Mouse (Mus musculus) heart, embryonic 12.5 days (tissue): ENCODE results near the gene Maats1. TPM values are rescaled to one million over a fixed set of nuclear protein-coding genes. Genes with fewer than 3 reads are reported as not detected.

ENCODE experiments used
- ATAC-seq: fragments of 200-750 bp; cut with Nextera tagmentation; 2 replicates; pipeline ENCODE4 v1.8.0; 2017; ENCODE audit warnings: moderate TSS enrichment, moderate library complexity; ENCODE audit not compliant: insufficient number of reproducible peaks, low FRiP score
- H3K27ac ChIP-seq: fragments of 300-500 bp; sonication (generic); 2 replicates; pipeline ENCODE4 v1.5.1; 2016; ENCODE audit warnings: mild to moderate bottlenecking, moderate library complexity; ENCODE audit not compliant: poor library complexity, severe bottlenecking
- H3K27me3 ChIP-seq: fragments of 300-500 bp; sonication (generic); replicated peaks from 2 replicates; pipeline ENCODE4 v1.6.1; 2016; ENCODE audit warnings: mild to moderate bottlenecking, moderate library complexity
- H3K36me3 ChIP-seq: fragments of 300-500 bp; sonication (generic); 2 replicates; pipeline ENCODE4 v1.6.1; 2016; ENCODE audit warnings: mild to moderate bottlenecking, moderate library complexity
- H3K4me1 ChIP-seq: fragments of 300-500 bp; sonication (generic); replicated peaks from 2 replicates; pipeline ENCODE4 v1.6.1; 2016; ENCODE audit warnings: mild to moderate bottlenecking
- H3K4me2 ChIP-seq: fragments of 300-500 bp; sonication (generic); 2 replicates; pipeline ENCODE4 v1.6.1; 2016; ENCODE audit warnings: mild to moderate bottlenecking, moderate library complexity
- H3K4me3 ChIP-seq: fragments of 300-500 bp; sonication (generic); 2 replicates; pipeline ENCODE4 v1.5.1; 2016; ENCODE audit warnings: mild to moderate bottlenecking
- H3K9ac ChIP-seq: fragments of 300-500 bp; sonication (generic); 2 replicates; pipeline ENCODE4 v1.6.1; 2016; ENCODE audit warnings: mild to moderate bottlenecking, moderate library complexity
- H3K9me3 ChIP-seq: fragments of 300-500 bp; sonication (generic); replicated peaks from 2 replicates; pipeline ENCODE4 v1.6.1; 2016; ENCODE audit warnings: mild to moderate bottlenecking, moderate library complexity
- WGBS: fragments of 180-500 bp; shearing (Covaris S2); methylation state at CpG from one replicate; pipeline ENCODE4 v1.1.7; 2016; 5-methylcytosine and 5-hydroxymethylcytosine counted together
- polyA plus RNA-seq: library from polyadenylated mRNA; unstranded; fragments of >200 nt; fragmentation: Nextera tagmentation; extraction: Ambion mirVana; gene quantifications from 2 replicates; pipeline ENCODE4 v1.2.1, GENCODE M21; 2016

The Maats1 gene
- polyA plus RNA-seq, 1 experiment from 2014 or later = not detected

DNA sequence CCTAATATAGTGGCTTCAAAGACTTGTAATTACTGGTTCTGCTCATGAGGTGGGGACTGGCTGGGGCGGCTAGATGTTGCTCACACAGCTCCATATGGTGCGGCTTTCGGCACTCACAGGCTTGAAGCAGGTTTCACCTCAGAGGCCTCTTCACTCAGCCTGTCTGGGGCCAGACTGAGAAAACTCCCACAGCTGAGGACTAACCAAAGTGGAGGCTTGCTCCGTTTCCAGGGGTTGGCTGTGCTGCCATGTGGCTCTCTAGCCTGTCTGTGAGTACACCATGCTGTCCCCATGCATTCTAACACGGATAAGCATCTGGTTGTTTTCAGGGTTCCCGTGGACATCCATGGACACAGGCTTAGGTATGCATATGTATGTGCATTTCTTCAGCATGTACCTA, 36.6 kb upstream of the Maats1 start:
- Histone ChIP-seq H3K4me1 (peaks cover 33% of the 10 kb centered on the region), H3K27me3 (no peaks in the 10 kb centered on the region), H3K9ac (no peak overlapping the region), H3K27ac (no peak overlapping the region), H3K4me2 (no peak overlapping the region), H3K36me3 (peaks cover 54% of the 10 kb centered on the region), H3K4me3 (no peak overlapping the region), H3K9me3 (no peaks in the 10 kb centered on the region)
- no peak for ATAC-seq
- 74% methylated on average over 6 of the region's 6 CpGs for WGBS

DNA sequence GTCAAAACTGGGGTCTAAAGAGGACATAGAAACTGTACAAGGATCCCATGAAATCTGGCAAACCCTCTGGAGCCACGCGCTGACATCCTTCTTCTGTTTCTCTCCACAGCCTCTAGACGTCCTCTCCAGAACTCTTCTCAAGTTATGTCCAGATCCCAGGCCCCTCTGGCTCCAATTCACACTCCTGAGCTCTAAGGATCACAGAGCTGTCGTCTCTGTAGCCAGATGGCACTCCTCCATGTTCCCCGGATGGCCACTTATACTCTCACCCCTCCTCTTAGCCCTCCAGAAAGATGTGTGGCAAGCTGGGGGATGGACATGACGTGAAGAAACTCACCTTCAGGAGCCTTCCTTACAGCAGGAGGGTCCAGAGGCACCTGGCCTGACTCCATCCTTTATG, 35.6 kb upstream of the Maats1 start:
- WGBS = 72% methylated on average over 6 of the region's 6 CpGs

GRCm38 (mm10) chr16:38376841-38377249, 34.9 kb upstream of the Maats1 start:
- no peaks in the 10 kb centered on the region for H3K27me3 ChIP-seq
- 58% methylated on average over 8 of the region's 8 CpGs for WGBS
- H3K4me3 ChIP-seq = no peak overlapping the region; the same call in 1 of the 2 replicates
- ATAC-seq = no peak; the same call in 1 of the 2 replicates
- H3K36me3 ChIP-seq = peaks cover 69% of the 10 kb centered on the region
- H3K4me1 ChIP-seq = peaks cover 47% of the 10 kb centered on the region
- no peaks in the 10 kb centered on the region for H3K9me3 ChIP-seq
- peak overlapping the region; percentile 48 for H3K4me2 ChIP-seq
- 0 out of 2 replicates have a peak overlapping the region, but pooled peaks have one; percentile 30 for H3K27ac ChIP-seq
- H3K9ac ChIP-seq = 0 out of 2 replicates have a peak overlapping the region, but pooled peaks have one; percentile 61

More for the DNA sequence above, 35.6 kb upstream of the Maats1 start:
- ATAC-seq = no peak
- H3K4me1 ChIP-seq = peaks cover 42% of the 10 kb centered on the region
- H3K27me3 ChIP-seq = no peaks in the 10 kb centered on the region
- H3K4me3 ChIP-seq = no peak overlapping the region
- peaks cover 63% of the 10 kb centered on the region for H3K36me3 ChIP-seq
- no peaks in the 10 kb centered on the region for H3K9me3 ChIP-seq
- H3K4me2 ChIP-seq = no peak overlapping the region
- no peak overlapping the region for H3K27ac ChIP-seq
- H3K9ac ChIP-seq = no peak overlapping the region

DNA sequence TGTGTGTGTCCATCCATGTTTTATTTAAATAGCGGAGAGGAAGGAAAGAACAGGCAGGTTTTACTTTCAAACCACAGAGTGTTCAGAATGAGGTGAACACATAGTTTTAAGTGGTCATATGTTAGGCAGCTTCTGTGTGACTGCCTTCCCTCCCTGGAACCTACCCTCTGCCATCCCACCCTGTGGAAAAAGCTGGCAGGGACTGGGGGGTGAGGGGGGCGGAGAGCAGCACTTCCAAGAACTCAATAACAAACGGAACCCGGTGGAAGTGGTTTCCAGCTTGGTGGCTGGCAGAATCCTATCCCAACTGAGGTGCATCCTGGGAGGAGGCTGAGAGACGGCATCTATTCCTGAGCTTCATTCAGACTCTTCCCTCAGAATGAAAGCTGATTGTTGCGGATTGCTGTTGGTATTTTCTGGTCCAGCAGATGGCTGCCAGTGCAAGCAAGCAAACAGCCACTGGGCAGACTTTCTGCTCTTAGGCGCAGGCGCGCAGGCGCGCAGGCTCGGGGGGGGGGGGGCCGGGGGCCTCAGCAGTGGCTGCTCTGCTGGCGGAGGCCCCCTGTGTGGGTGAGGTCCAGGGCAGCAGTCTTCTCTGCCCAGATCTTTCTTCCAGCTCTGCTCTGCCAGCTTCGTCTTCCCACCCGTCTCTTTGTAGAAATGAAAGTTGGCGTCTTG, 34.4 kb upstream of the Maats1 start:
- H3K4me2 ChIP-seq = peak overlapping the region; percentile 48
- H3K9me3 ChIP-seq = no peaks in the 10 kb centered on the region
- peaks cover 73% of the 10 kb centered on the region for H3K36me3 ChIP-seq
- peak; percentile 43; the same call in 1 of the 2 replicates for ATAC-seq
- peak overlapping the region; percentile 61; the same call in 1 of the 2 replicates for H3K9ac ChIP-seq
- 0 out of 2 replicates have a peak overlapping the region, but pooled peaks have one; percentile 30 for H3K27ac ChIP-seq
- 49% methylated on average over 17 of the region's 17 CpGs for WGBS
- H3K27me3 ChIP-seq = no peaks in the 10 kb centered on the region
- H3K4me1 ChIP-seq = peaks cover 53% of the 10 kb centered on the region
- no peak overlapping the region; the same call in none of the 2 replicates for H3K4me3 ChIP-seq

- peak overlapping the region; percentile 39 for H3K9ac ChIP-seq
- H3K4me2 ChIP-seq = peak overlapping the region; percentile 37
- peaks cover 64% of the 10 kb centered on the region for H3K4me1 ChIP-seq
- 0 out of 2 replicates have a peak overlapping the region, but pooled peaks have one; percentile 12 for H3K27ac ChIP-seq
- no peak for ATAC-seq
- H3K4me3 ChIP-seq = peak overlapping the region; percentile 10; the same call in 1 of the 2 replicates
- WGBS = 41% methylated on average over 7 of the region's 7 CpGs
- H3K27me3 ChIP-seq = no peaks in the 10 kb centered on the region
- no peaks in the 10 kb centered on the region for H3K9me3 ChIP-seq
- H3K36me3 ChIP-seq = peaks cover 84% of the 10 kb centered on the region
These were observed 33.2 kb upstream of the Maats1 start for GRCm38 (mm10) chr16:38375182-38375581.

DNA sequence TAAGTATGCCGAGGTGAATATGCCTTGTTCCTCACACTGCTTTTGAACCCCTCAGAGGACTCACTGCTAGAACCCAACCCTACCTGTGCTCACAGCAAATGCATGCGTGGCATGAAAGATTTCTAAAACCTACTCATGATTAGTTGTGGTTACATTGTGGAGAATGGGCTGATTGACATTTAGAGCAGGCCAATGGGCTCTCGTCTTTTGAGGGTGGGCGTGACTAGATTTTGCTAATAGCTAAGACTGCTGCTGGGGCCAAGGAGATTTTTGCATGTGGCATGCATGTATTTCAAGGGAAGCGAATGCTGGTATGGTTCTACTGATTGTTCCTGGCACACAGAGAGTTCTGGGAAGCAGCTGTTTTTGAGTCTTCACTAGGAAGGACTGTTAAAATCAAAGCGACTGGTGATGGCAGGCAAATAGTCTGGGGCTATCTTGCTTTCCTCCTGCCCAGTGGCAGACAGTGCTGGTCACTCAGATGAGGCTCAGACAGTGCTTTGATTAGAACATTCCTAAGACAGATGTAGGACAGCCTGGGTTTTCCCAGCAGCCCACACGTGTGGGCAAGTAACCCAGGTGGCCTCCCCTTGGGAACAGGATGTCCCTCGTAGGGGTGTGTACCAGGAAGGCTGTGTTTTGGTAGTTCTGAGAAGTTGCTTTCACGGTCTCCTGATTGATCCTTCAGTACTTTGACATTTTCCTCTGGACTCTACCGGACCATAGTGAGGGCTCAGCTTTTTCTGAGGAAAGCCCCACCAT, 32.6 kb upstream of the Maats1 start:
- H3K27me3 ChIP-seq = no peaks in the 10 kb centered on the region
- peak overlapping the region; percentile 39 for H3K9ac ChIP-seq
- H3K27ac ChIP-seq = 0 out of 2 replicates have a peak overlapping the region, but pooled peaks have one; percentile 12
- H3K9me3 ChIP-seq = no peaks in the 10 kb centered on the region
- peaks cover 68% of the 10 kb centered on the region for H3K4me1 ChIP-seq
- H3K4me3 ChIP-seq = peak overlapping the region; percentile 10; the same call in 1 of the 2 replicates
- peaks cover 90% of the 10 kb centered on the region for H3K36me3 ChIP-seq
- WGBS = 68% methylated on average over 10 of the region's 10 CpGs
- ATAC-seq = no peak
- H3K4me2 ChIP-seq = peak overlapping the region; percentile 37

DNA sequence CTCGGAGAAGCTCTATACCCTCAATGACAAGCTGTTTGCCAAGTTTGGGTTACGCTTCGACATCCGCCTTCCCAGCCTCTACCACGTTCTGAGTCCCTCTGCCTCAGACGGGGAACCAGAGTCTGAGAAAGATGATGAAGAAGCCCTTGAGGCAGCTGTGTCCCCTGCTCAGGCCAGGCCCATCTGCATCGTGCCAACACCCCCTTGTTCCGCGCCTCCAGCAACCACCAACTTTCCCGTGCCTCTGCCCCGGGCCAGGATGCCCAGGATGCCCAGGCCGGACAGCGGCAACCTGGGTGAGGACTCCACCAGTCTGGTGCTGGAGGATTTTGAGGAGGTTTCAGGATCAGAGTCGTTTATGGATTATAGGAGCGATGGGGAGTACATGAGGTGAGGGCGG, 32.0 kb upstream of the Maats1 start:
- H3K27me3 ChIP-seq = no peaks in the 10 kb centered on the region
- no peaks in the 10 kb centered on the region for H3K9me3 ChIP-seq
- WGBS = 79% methylated on average over 16 of the region's 16 CpGs
- peak overlapping the region; percentile 37 for H3K4me2 ChIP-seq
- H3K9ac ChIP-seq = no peak overlapping the region
- peaks cover 74% of the 10 kb centered on the region for H3K4me1 ChIP-seq
- no peak overlapping the region for H3K27ac ChIP-seq
- no peak overlapping the region for H3K4me3 ChIP-seq
- peaks cover 94% of the 10 kb centered on the region for H3K36me3 ChIP-seq
- no peak for ATAC-seq

GRCm38 (mm10) chr16:38373439-38373838, 31.5 kb upstream of the Maats1 start:
- Histone ChIP-seq H3K4me3 (no peak overlapping the region), H3K4me1 (peaks cover 79% of the 10 kb centered on the region), H3K9ac (no peak overlapping the region), H3K27me3 (no peaks in the 10 kb centered on the region), H3K4me2 (peak overlapping the region; percentile 37), H3K27ac (no peak overlapping the region), H3K36me3 (peaks cover 91% of the 10 kb centered on the region), H3K9me3 (no peaks in the 10 kb centered on the region)
- 71% methylated on average over 10 of the region's 10 CpGs for WGBS
- ATAC-seq = no peak

GRCm38 (mm10) chr16:38372876-38373275, 30.9 kb upstream of the Maats1 start:
- Histone ChIP-seq H3K9ac (no peak overlapping the region), H3K36me3 (peaks cover 90% of the 10 kb centered on the region), H3K4me2 (peak overlapping the region; percentile 37), H3K4me3 (no peak overlapping the region), H3K27me3 (no peaks in the 10 kb centered on the region), H3K4me1 (peaks cover 82% of the 10 kb centered on the region), H3K27ac (no peak overlapping the region), H3K9me3 (no peaks in the 10 kb centered on the region)
- 68% methylated on average over 4 of the region's 4 CpGs for WGBS
- ATAC-seq = no peak

- ATAC-seq = peak; percentile 92
- H3K27ac ChIP-seq = peak overlapping the region; percentile 78
- H3K9me3 ChIP-seq = no peaks in the 10 kb centered on the region
- H3K4me3 ChIP-seq = peak overlapping the region; percentile 16
- 63% methylated on average over 15 of the region's 15 CpGs for WGBS
- H3K4me1 ChIP-seq = peaks cover 82% of the 10 kb centered on the region
- peak overlapping the region; percentile 28 for H3K4me2 ChIP-seq
- H3K36me3 ChIP-seq = peaks cover 79% of the 10 kb centered on the region
- peak overlapping the region; percentile 30; the same call in 1 of the 2 replicates for H3K9ac ChIP-seq
- H3K27me3 ChIP-seq = no peaks in the 10 kb centered on the region
These were observed 29.9 kb upstream of the Maats1 start for GRCm38 (mm10) chr16:38371705-38372296.
